Mouse (Mus musculus): ENCODE results near the gene Prkce. TPM values are rescaled to one million over a fixed set of nuclear protein-coding genes. Genes with fewer than 3 reads are reported as not detected.

The Prkce gene
- polyA plus RNA-seq, 1 experiment: 1.9 TPM

DNA sequence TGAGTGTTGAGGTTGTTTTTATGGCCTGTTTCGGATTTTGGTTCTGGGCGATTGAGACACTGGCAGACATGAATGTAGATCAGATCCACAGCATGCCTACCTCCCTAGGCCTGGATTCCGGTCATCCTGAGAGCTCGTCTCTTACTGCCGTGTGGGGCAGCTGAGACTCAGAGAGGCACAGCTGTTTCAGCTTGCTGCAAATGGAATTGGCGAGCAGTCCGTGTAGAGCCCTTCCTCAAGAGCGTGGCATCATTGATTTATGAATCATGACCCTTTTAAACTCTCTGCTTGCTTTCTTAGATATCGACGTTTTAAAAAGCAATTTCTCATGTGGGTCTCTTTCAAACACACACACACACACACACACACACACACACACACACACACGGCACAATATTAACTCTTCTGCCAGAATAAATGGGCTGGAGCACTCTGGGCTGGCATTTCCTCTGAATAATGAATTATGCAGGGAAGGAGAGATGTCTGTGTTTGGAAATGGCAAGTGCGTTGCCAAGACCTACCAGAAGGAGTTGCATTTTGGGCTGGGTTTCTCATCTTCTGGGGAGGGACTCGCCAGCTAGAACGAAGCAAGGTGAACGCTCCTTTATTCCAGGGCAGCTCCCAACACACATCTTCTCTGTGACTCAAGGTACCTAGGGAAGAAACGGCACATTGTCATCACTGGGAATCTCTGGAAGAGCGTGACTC lies 137.5 kb downstream of the Prkce start:
- H3K27me3 ChIP-seq (ENCODE audit: control insufficient read depth, insufficient read depth, insufficient read length): no peaks in the 10 kb centered on the region
- TF ChIP-seq E2F4 (IDR thresholded peaks at IDR 0.05; ENCODE audit: insufficient read depth) (no peak), MYOG (IDR thresholded peaks at IDR 0.05; ENCODE audit: control insufficient read depth in 1 of 3, insufficient read depth in 1 of 3, insufficient read length in 2 of 3, low read depth in 2 of 3) (peak in 1 of 3 experiments; percentile 12)
- H3ac ChIP-seq (ENCODE audit: control insufficient read depth, insufficient read length): no peak overlapping the region
- no peak overlapping the region for H3K4me3 ChIP-seq
- H3K79me2 ChIP-seq (ENCODE audit: control insufficient read depth, insufficient read depth): no peaks in the 10 kb centered on the region
- no peak overlapping the region for H3K4me2 ChIP-seq (ENCODE audit: low read depth)
- no peaks in the 10 kb centered on the region for H3K36me3 ChIP-seq (ENCODE audit: control insufficient read depth, insufficient read depth)

DNA sequence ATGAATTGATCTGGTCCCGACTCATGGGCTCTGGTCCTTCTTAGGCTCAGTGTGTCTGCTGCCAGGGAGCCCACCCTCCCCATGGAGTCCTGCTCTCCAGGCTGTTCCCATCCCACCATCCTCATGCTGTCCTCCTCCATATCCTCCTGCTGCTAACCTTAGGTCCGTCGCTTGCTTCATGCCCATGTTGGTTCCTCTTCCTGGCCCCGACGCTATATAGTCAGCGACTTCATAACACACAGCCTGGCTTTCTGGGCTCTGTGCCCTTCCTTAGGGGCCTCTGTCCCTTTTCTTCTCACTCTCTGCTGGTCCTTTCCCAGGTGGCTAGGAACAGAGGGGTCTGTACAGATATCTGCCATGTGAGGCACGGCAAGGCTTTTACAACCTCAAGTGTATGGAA lies 138.6 kb downstream of the Prkce start:
- Histone ChIP-seq H3K4me3 (no peak overlapping the region), H3K4me2 (ENCODE audit: low read depth) (no peak overlapping the region), H3K27me3 (ENCODE audit: control insufficient read depth, insufficient read depth, insufficient read length) (no peaks in the 10 kb centered on the region), H3K36me3 (ENCODE audit: control insufficient read depth, insufficient read depth) (no peaks in the 10 kb centered on the region), H3K79me2 (ENCODE audit: control insufficient read depth, insufficient read depth) (no peaks in the 10 kb centered on the region), H3ac (ENCODE audit: control insufficient read depth, insufficient read length) (no peak overlapping the region)
- TF ChIP-seq SRF (IDR thresholded peaks at IDR 0.05; ENCODE audit: control insufficient read depth, insufficient read length, low read depth): no peak
- no peak for TF ChIP-seq TCF12 (IDR thresholded peaks at IDR 0.05; ENCODE audit: insufficient read depth, poor library complexity, severe bottlenecking)
- TF ChIP-seq REST (IDR thresholded peaks at IDR 0.05; ENCODE audit: insufficient read depth, insufficient read length): no peak
- no peak for TF ChIP-seq MYOG (IDR thresholded peaks at IDR 0.05; ENCODE audit: control insufficient read depth in 1 of 3, insufficient read depth in 1 of 3, insufficient read length in 2 of 3, low read depth in 2 of 3)
- no peak for TF ChIP-seq TCF3 (IDR thresholded peaks at IDR 0.05; ENCODE audit: insufficient read length, low read depth)
- TF ChIP-seq E2F4 (IDR thresholded peaks at IDR 0.05; ENCODE audit: insufficient read depth): no peak
- TF ChIP-seq POLR2A (IDR thresholded peaks at IDR 0.05; ENCODE audit: insufficient read length, low read depth): no peak
- no peak for TF ChIP-seq MYOD1 (IDR thresholded peaks at IDR 0.05; ENCODE audit: control insufficient read depth in 1 of 3, insufficient read length in 2 of 3, low read depth in 2 of 3)
- no peak for TF ChIP-seq MAX (IDR thresholded peaks at IDR 0.05; ENCODE audit: low read depth)
- TF ChIP-seq POLR2AphosphoS2 (IDR thresholded peaks at IDR 0.05; ENCODE audit: insufficient read length, low read depth): no peak
- no peak for TF ChIP-seq USF1 (IDR thresholded peaks at IDR 0.05; ENCODE audit: low read depth)
- no peak for TF ChIP-seq CEBPB (IDR thresholded peaks at IDR 0.05; ENCODE audit: insufficient read depth, poor library complexity, severe bottlenecking)

DNA sequence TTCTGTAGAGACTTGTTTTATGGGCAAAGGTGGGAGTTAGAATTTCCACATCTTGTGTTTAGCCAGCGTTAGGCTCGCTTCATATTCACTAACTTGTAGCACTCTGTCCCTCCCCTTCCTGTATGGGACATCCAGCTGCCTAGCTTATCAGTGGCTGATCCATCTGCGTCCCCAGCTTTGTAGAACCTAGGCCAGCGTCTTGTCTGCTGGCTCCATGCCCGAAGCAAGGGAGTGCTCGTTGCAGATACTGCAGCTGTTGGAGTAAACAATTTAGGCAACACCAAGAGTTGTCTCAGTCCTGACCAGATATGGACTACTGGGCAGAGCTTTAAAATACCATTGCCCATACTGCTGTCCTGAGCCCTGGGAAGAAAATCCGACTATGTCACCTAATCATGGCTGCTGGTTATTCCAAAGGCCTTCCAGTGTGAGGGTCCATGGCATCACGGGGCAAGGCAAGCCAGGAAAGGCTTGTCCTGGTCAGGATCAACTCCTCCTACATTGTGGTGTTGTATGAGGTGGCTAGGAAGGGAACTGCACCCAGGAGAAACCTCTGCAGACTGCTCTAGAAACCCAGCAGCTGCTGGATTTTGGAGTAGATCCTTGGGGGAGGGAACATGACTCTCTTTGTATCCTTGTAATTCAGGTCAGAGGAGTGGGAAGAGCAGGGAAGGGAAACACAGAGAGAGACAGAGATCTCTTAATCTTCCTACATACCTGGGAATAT lies 146.0 kb downstream of the Prkce start:
- TF ChIP-seq MYOG (IDR thresholded peaks at IDR 0.05; ENCODE audit: control insufficient read depth in 1 of 3, insufficient read depth in 1 of 3, insufficient read length in 2 of 3, low read depth in 2 of 3) (peak in 2 of 3 experiments; percentile 42 to 44), TCF3 (IDR thresholded peaks at IDR 0.05; ENCODE audit: insufficient read length, low read depth) (no peak), REST (IDR thresholded peaks at IDR 0.05; ENCODE audit: insufficient read depth, insufficient read length) (no peak), MYOD1 (IDR thresholded peaks at IDR 0.05; ENCODE audit: control insufficient read depth in 1 of 3, insufficient read length in 2 of 3, low read depth in 2 of 3) (peak in 1 of 3 experiments; percentile 9)
- Histone ChIP-seq H3K79me2 (ENCODE audit: control insufficient read depth, insufficient read depth) (no peaks in the 10 kb centered on the region), H3K36me3 (ENCODE audit: control insufficient read depth, insufficient read depth) (no peaks in the 10 kb centered on the region), H3ac (ENCODE audit: control insufficient read depth, insufficient read length) (no peak overlapping the region), H3K4me3 (no peak overlapping the region), H3K27me3 (ENCODE audit: control insufficient read depth, insufficient read depth, insufficient read length) (no peaks in the 10 kb centered on the region), H3K4me2 (ENCODE audit: low read depth) (no peak overlapping the region)

- Histone ChIP-seq H3ac (ENCODE audit: control insufficient read depth, insufficient read length) (no peak overlapping the region), H3K4me3 (no peak overlapping the region), H3K79me2 (ENCODE audit: control insufficient read depth, insufficient read depth) (no peaks in the 10 kb centered on the region), H3K4me2 (ENCODE audit: low read depth) (no peak overlapping the region), H3K36me3 (ENCODE audit: control insufficient read depth, insufficient read depth) (no peaks in the 10 kb centered on the region), H3K27me3 (ENCODE audit: control insufficient read depth, insufficient read depth, insufficient read length) (no peaks in the 10 kb centered on the region)
- TF ChIP-seq SRF (IDR thresholded peaks at IDR 0.05; ENCODE audit: control insufficient read depth, insufficient read length, low read depth): no peak
- TF ChIP-seq MAX (IDR thresholded peaks at IDR 0.05; ENCODE audit: low read depth): no peak
- TF ChIP-seq MYOG (IDR thresholded peaks at IDR 0.05; ENCODE audit: control insufficient read depth in 1 of 3, insufficient read depth in 1 of 3, insufficient read length in 2 of 3, low read depth in 2 of 3): no peak
- no peak for TF ChIP-seq E2F4 (IDR thresholded peaks at IDR 0.05; ENCODE audit: insufficient read depth)
- TF ChIP-seq TCF3 (IDR thresholded peaks at IDR 0.05; ENCODE audit: insufficient read length, low read depth): no peak
- TF ChIP-seq POLR2AphosphoS2 (IDR thresholded peaks at IDR 0.05; ENCODE audit: insufficient read length, low read depth): no peak
- no peak for TF ChIP-seq USF1 (IDR thresholded peaks at IDR 0.05; ENCODE audit: low read depth)
- TF ChIP-seq TCF12 (IDR thresholded peaks at IDR 0.05; ENCODE audit: insufficient read depth, poor library complexity, severe bottlenecking): no peak
Observed at GRCm38 (mm10) chr17:86315874-86316273, 148.3 kb downstream of the Prkce start.

GRCm38 (mm10) chr17:86316771-86317170 lies 149.2 kb downstream of the Prkce start:
- Histone ChIP-seq H3ac (ENCODE audit: control insufficient read depth, insufficient read length) (no peak overlapping the region), H3K27me3 (ENCODE audit: control insufficient read depth, insufficient read depth, insufficient read length) (no peaks in the 10 kb centered on the region), H3K79me2 (ENCODE audit: control insufficient read depth, insufficient read depth) (no peaks in the 10 kb centered on the region), H3K4me2 (ENCODE audit: low read depth) (no peak overlapping the region), H3K36me3 (ENCODE audit: control insufficient read depth, insufficient read depth) (no peaks in the 10 kb centered on the region), H3K4me3 (no peak overlapping the region)
- TF ChIP-seq CEBPB (IDR thresholded peaks at IDR 0.05; ENCODE audit: insufficient read depth, poor library complexity, severe bottlenecking) (no peak), REST (IDR thresholded peaks at IDR 0.05; ENCODE audit: insufficient read depth, insufficient read length) (no peak), E2F4 (IDR thresholded peaks at IDR 0.05; ENCODE audit: insufficient read depth) (no peak)
